Mouse (Mus musculus) lung, postnatal 4 days (tissue): ENCODE results near the gene Hspa1a.
A peak's percentile ranks its signal among the peaks of the same experiment; 100 is the strongest.
"Not testable (repeated sequence)": the region's sequence is repeated elsewhere in the genome, so short reads cannot be mapped to it uniquely, and the experiment has no call there.

Experiments used
- DNase-seq, 2 experiments: peaks; one replicate each; pipeline ENCODE4 v3.0.0; 2021

Gene Hspa1a

DNA sequence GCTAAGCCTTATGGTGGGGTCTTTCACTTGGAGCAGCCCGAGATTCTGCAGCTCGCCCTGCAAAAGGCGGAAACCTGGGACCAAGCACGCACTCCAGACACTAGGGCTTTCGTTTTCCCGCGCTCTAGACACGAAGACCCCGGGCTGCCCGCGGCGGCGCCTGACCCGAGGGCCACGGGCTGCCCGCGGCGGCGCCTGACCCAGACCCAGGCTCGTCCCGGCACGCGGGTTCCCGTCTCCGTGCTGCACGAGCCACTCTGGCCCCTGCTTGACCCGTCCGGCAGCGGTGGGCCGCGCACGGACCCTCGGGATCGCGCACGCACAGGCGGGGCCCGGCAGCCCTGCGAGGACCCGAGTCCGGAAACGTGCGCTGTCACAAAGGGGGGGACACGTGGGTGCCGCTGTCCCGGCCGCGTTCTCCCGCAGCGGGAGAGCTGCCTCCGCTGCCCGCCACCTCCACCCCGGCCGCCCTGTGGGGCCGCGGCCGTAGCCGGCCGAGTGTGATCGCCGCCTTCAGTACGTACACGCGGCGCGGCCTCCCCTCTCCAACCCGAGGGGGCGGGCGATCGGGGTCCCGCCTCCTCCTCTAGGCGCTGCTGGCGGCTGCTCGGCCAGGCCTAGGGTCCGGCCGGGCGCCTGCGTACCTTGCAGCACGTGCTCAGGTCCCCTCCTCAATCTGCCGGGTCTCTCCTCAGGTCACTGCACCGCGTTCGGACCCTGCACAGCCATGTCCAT, 28.9 kb upstream of the Hspa1a start, which contains the start of gene Vars:
Vars (plus strand) TSS at position 271 of the 735 bp plus-strand sequence.
- DNase-seq: peak; percentile 91 to 94

DNA sequence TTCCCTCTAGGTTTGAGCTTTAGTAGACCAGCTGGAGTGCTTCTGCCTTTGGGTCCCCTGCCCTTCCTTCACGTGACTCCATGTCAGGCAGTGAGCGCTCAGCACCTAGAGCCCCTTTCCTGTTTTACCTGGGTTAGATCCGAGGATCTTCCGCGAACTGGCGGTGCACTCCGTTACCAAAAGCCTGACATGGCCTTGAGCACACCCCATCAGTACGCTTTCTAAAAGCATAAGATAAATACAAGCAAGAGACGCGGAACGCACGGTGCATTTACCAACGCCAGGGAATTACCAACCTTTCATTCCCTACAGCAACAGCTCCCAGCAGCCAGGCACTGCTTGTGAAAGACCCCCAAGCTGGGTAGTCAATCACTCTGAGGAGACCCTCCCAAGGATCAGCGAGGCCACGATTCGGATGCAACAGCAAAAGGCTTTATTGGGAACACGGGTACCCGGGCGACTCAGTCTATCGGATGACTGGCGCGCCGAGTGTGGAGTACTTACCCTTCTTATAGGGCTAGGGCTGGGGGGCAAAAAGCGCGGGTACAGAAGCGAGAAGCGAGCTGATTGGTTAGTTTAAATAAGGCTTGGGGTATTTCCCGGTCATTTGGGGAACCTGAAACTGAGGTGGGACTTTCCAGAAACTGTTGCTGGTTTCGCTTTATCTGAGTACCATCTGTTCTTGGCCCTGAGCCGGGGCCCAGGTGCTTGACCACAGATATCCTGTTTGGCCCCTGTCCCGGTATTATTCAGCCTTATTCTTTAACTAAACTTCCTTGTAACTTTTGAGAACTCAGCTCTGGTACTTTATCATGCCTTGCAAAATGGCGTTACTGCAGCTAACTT, 28.1 kb upstream of the Hspa1a start:
- DNase-seq: not testable (repeated sequence)

DNA sequence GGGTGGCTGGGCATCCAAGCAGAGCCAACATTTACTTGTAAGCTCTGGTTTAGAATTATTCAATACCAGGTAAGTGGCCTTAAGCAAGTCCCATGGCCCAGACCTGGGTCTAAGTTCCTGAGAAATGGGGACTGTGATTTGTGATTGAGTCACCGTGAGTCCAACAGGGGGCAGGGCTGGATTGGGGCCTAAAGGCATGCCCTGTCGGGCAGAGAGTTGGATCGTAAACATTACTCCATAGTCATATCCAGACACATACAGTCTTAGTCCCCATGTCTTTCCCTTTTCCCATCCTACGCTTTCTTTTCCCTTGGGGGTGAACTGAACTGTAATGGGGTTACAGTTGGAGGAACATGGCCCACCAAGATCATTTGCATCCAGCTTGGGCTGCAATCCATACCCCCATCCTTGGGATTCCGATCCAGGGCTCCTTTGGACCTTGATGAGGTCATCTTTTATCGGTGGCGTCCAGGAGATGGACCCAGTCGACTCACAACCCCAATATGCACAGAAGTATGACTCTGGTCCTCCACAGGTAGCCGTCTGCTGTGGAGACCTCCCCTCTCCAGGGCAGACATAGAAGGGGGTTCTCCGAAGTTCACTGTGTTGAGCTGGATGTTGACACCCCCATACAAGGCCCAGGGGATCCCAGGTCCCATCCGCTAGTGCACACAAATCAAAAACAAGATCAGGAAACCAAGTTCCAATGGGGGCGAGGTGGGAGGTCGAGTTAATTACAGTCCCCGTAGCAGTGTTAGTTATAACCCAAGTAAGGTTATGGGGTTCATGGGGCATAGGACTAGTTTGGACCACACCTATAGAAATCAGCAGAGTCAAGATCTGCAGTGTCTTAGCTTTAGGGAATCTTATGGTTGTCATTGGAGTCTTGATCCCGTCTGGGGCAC, 26.8 kb upstream of the Hspa1a start:
- DNase-seq: no peak

DNA sequence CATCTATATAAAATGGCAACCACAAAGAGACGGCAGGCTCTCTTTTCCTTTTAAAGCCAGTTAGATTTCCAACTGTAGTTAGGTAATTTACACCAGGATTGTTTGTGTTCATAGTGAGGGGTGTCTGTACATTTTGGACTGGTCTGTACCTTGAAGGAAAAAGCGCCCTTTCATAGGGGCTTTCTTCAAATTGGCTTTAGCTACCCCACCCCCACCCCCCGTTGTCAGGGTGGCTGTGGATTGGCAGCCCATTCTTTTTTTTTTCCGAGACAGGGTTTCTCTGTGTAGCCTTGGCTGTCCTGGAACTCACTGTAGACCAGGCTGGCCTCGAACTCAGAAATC, 25.2 kb upstream of the Hspa1a start:
- DNase-seq: no peak

DNA sequence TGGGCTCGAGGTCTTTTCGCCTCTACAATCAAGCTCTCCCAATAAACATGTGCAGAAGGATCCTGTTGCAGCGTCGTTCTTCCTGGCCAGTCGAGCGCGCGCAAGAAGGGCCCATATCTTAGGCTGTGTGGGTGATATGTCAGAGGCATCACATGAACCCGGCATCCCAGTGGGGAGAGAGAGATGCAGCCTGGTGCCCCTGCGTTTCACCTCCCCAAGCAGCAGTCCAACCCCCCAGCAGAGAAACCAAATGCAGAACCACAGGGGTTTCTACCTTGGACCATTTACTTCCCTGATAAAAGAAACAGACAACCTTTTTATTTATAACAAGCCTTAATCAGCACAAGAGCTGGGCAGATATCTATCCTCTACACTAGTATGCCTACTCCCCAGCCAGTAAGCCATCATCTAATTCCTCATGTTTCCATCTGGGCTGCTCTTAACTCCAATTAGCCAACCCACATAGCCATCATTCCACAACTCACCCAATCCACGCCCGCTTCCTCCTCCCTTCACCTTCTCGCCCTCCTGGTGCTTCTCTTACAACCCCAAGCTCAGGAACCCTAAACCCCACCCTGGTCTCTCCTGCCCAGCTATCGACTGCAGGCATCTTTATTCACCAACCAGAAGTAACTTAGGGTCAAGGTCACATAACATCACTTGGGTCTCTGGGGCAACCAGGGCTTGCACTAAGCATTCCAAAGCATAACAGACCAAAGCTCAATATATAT, 24.6 kb upstream of the Hspa1a start:
- no peak for DNase-seq

DNA sequence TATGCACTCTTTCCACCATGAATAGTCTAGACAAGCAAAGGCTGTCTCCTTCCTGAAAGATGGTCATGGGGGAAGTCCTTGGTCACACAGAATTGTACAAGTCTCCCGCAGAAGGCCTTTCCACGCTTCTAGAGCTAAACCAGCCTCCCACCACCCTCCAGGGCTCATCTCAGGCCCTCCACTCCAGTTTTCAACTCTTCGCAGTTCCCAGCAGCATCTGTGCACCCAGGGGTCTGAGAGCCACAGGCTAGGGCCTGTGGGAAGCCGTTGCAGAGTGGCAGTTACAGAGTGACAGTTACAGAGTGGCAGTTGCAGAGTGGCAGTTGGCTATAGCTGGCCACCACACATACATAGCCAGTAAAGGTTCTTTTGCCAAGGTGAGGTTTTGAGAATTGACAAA, 24.0 kb upstream of the Hspa1a start:
- not testable (repeated sequence) for DNase-seq

DNA sequence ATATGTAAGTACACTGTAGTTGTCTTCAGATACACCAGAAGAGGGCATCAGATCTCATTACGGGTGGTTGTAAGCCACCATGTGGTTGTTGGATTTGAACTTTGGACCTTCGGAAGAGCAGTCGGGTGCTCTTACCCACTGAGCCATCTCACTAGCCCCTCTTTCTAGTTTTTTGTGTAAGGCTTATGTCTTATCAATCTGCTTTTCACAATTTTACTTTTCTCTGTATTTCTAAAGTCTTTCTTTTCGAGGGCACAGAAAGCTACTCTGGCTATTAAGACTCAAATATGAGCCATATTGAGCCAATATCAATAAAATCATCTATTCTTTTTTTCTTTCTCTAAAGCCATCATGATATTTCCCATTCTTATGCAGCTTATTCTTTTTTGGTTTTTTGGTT, 23.2 kb upstream of the Hspa1a start:
- DNase-seq: not testable (repeated sequence)

DNA sequence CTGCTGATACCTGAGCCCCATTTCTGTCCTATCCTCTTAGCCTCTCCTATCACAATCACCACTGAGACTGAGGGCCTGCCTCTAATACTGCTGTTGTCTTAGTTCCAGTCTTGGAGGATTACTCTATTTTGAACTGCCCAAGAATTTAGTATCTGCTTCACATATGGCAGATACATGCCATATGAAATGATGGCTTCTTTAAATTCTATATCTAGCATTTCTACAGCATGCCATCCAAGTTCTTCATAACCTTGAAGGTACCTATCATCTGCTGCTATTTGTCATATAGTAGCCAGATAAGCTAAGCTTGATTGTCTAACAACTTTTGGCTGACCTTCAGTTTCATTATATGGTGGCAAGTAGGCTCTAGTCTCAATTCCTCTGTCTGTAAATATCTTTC, 22.8 kb upstream of the Hspa1a start:
- DNase-seq: no peak

DNA sequence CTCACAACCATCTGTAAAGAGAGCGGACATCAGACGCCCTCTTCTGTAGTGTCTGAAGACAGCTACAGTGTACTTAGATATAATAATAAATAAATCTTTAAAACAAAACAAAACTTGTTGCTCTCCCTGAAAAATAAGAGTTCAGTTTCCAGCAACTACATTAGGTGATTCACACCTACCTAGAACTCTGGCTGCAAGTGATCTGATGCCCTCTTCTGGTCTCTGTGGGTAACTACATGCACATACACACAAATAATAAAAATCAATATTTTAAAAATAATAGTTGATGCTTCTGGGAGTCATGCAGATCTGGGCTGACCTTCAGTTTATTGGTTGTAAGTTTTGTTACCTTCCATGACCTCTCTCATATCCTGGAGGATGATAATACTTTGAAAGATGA, 12.3 kb upstream of the Hspa1a start:
- DNase-seq: no peak

DNA sequence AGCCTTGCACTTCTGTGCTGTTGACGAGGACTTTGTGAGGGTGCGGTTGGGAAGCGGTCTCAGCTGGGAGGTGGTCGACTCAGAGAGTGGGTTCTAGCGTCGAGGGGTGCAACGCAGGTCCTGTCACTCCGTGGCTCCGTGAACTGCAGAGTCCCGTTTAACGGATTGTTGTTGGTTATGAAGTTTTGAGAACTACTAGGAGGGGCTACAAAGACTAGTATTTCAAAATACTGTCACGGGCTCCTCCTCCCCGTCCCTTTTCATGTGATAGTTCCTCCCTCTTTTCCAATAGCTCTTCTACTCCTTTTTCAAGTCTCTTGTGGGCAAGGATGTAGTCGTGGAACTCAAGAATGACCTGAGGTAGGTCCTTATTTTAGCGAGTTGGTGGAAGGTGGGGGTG, 10.4 kb upstream of the Hspa1a start:
- no peak for DNase-seq

DNA sequence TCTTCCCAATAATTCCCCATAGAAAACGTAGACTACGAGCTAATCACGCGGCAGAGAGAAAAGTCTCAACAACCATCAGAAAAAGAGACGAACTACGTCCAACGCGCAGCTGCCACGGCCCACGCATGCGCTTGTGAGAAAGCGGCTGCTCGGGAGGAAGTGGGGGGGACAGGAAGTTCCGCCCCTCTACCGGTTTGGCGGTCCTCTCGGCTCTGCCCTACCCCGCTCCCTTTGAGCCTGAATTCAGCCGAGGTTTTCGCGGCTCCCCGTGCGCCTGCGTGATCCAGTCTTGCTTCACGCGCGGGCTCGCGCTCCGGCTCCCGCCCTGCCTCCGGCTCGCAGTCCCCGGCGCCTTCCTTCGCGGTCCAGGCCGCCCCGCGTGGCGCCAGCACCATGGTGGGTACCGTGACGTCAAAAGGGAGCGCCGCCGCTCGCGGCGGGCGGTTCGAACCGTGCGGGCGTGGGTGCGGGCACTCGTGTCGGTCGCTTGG, 9.8 kb upstream of the Hspa1a start, which contains the start of gene Lsm2:
Lsm2 (plus strand) TSS at position 173 of the 491 bp plus-strand sequence.
- peak; percentile 93 to 95 for DNase-seq

DNA sequence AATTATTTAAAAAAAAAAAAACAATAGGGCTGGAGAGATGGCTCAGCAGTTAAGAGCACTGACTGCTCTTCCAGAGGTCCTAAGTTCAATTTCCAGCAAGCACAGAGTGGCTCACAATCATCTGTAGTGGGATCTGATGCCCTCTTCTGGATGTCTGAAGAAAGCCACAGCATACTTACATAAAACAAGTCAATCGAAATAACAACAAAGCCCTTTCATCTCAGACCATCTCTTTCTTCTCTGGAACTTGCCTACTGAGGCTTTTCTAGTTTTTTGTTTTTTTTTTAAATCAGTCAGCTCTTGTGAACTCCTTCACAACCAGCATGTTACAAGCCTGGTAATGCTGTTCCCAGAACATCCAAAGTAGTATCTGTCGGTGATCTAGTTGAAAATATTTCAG, 8.7 kb upstream of the Hspa1a start:
- DNase-seq: peak in 1 of 2 experiments; percentile 57

DNA sequence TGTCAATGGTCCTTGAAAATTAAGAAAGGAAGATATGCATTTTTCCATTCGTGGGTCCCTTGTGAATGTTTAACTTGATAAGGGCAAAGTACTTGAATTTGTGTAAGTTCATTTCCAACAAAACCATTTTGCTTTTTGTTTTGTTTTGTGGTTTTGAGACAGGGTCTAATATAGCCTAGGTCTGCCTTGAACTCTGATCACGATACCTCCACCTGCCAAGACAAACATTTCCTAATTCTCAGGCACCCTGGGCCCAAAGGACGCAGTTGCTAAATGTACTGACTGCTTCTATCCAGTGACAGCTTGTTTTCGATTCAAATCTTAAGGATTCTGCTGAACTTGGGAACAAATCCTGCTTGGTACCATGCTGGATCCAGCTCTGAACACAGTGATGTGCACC, 7.7 kb upstream of the Hspa1a start:
- no peak for DNase-seq

DNA sequence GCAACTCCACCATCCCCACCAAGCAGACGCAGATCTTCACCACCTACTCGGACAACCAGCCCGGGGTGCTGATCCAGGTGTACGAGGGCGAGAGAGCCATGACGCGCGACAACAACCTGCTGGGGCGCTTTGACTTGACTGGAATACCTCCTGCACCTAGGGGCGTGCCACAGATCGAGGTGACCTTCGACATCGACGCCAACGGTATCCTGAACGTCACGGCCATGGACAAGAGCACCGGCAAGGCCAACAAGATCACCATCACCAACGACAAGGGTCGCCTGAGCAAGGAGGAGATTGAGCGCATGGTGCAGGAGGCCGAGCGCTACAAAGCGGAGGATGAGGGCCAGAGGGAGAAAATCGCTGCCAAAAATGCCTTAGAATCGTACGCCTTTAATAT, 6.3 kb upstream of the Hspa1a start:
- DNase-seq: no peak

DNA sequence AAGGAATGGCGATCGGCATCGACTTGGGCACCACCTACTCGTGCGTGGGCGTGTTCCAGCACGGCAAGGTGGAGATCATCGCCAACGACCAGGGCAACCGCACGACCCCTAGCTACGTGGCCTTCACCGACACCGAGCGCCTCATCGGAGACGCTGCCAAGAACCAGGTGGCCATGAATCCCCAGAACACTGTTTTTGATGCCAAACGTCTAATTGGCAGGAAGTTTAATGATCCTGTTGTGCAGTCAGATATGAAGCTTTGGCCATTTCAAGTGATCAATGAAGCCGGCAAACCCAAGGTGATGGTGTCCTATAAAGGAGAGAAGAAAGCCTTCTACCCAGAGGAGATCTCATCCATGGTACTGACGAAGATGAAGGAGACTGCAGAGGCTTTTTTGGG, 5.0 kb upstream of the Hspa1a start:
- DNase-seq: no peak

DNA sequence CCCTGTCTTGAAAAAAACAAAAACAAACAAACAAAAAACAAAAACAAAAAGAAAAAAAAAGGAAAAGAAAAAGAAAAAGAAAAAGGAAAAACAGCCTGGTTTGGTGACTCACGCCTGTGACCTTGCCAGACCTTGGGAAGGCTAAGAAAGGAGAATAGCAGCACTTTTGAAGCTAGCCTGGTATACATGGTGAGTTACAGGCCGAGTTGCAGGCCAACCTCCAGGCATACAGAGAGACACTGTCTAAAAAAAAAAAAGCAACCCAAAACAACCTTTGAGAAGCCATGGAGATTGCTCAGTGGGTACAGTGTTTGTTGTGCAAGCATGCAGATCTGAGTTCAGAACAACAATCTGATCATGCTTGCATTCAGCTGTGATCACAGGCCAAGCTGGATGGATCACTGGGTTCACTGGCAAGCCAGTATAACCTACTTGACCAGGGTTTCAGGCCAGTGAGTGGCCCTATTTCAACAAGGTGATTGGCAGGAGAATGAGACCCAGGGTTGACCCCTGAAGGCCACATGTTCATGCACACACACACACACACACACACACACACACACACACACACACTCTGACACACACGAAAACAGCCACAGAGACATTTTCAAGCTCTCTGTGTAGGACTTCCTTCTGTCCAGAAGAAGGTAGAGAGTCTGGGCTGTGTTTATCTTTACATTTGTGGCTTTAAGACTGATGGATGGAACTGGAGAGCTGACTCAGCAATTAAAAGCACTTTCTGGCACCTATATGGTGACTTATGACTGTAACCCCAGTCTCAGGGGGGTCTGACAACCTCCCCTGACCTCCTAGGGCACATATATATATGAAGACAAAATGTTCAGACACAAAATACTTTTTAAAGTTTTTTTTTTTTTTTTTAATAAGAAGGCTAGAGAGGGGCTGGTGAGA, 3.9 kb upstream of the Hspa1a start:
- DNase-seq: no peak

DNA sequence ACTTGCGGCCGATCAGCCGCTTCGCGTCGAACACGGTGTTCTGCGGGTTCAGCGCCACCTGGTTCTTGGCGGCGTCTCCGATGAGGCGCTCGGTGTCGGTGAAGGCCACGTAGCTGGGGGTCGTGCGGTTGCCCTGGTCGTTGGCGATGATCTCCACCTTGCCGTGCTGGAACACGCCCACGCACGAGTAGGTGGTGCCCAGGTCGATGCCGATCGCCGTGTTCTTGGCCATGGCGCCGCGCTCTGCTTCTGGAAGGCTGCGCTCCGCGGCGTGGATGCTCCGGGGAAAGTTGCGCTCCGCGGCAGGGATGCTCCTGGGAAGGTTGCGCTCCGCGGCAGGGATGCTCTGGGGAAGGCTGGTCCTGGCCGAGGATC, 275 bp downstream of the Hspa1a start:
- not testable (repeated sequence) for DNase-seq

DNA sequence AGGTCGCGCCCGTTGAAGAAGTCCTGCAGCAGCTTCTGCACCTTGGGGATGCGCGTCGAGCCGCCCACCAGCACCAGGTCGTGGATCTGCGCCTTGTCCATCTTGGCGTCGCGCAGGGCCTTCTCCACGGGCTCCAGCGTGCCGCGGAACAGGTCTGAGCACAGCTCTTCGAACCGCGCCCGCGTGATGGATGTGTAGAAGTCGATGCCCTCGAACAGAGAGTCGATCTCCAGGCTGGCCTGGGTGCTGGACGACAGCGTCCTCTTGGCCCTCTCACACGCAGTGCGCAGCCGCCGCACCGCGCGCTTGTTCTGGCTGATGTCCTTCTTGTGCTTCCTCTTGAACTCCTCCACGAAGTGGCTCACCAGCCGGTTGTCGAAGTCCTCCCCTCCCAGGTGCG, 1.1 kb downstream of the Hspa1a start:
- DNase-seq: not testable (repeated sequence)

DNA sequence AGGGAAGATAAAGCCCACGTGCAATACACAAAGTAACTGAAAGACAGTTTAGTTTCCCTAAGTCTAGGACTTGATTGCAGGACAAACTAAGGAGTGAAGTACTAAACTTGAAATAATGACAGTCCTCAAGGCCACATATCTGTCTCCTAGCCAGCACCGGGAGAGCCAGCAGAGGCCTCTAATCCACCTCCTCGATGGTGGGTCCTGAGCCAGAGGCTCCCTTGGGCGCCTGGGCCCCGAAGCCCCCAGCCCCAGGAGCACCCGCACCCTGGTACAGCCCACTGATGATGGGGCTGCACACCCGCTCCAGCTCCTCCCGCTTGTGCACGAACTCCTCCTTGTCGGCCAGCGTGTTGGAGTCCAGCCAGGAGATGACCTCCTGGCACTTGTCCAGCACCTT, 2.1 kb downstream of the Hspa1a start, which contains the start of gene Gm20481:
Gm20481 (plus strand) TSS at position 91 of the 400 bp plus-strand sequence.
- DNase-seq: not testable (repeated sequence)

DNA sequence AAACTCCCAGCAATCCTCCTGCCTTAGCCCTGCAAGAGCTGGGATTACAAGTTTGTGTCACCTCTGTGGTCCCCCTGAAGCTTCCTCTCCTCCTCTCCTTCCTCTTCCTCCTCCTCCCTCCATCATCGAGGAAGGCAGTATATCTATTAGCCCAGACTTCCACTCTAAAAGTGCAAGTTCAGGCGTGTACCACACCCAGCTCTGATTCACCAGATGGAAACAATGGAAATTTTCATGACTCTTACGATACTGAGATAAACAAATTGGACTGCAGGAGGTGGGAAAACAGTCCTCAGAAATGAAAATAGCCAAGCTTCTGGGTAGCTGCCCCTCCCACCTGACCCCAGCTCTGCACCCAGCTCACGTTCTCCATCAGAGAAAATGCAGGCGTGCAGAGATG, 6.3 kb downstream of the Hspa1a start:
- DNase-seq: no peak

DNA sequence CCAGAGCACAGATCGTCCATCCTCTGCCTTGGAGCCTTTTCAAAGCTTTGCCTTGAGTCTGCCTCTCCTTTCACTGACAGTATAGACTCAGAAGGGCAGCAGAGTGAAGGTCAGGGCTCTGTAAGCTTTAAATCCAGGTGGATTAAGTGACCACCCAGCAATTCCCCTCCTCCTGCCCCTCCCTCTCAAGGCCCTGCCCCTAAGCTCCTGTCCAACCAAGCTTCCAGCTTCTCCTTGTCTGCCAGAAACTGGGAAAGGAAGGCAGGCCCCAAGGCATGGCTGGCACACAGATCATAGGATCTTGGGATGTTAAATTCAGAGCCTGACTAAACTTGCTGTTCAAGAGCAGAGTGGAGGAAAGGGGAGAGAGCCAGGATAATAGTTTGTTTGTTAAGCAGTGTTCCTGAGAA, 7.3 kb downstream of the Hspa1a start:
- DNase-seq: no peak
